Mouse (Mus musculus) kidney, postnatal 0 days (tissue): ENCODE results near the gene Rps29. TPM values are rescaled to one million over a fixed set of nuclear protein-coding genes. Genes with fewer than 3 reads are reported as not detected.

Experiments
- ATAC-seq: fragments of 200-750 bp; cut with Nextera tagmentation; replicated peaks from 2 replicates; pipeline ENCODE4 v1.8.0; 2017; ENCODE audit warnings: low read depth, moderate number of reproducible peaks, moderate TSS enrichment, moderate library complexity; ENCODE audit not compliant: low FRiP score
- DNase-seq: peaks from one replicate; pipeline ENCODE4 v3.0.0-alpha.2; 2016; ENCODE audit warnings: low spot score
- H3K27ac ChIP-seq: fragments of 300-500 bp; sonication (generic); 2 replicates; pipeline ENCODE4 v1.5.1; 2014; ENCODE audit warnings: mild to moderate bottlenecking
- H3K27me3 ChIP-seq: fragments of 300-500 bp; sonication (generic); 2 replicates; pipeline ENCODE4 v1.6.1; 2014; ENCODE audit warnings: low read length, mixed read lengths; ENCODE audit not compliant: insufficient read depth
- H3K36me3 ChIP-seq: fragments of 300-500 bp; sonication (generic); 2 replicates; pipeline ENCODE4 v1.6.1; 2014; ENCODE audit warnings: low read length, mixed read lengths; ENCODE audit not compliant: insufficient read depth
- H3K4me1 ChIP-seq: fragments of 300-500 bp; sonication (generic); replicated peaks from 2 replicates; pipeline ENCODE4 v1.6.1; 2014; ENCODE audit warnings: antibody characterized with exemption, low read length, mixed read lengths; ENCODE audit not compliant: insufficient read depth
- H3K4me2 ChIP-seq: fragments of 300-500 bp; sonication (generic); 2 replicates; pipeline ENCODE4 v1.6.1; 2014; ENCODE audit warnings: mild to moderate bottlenecking, low read length, moderate library complexity, mixed read lengths
- H3K4me3 ChIP-seq: fragments of 300-500 bp; sonication (generic); replicated peaks from 2 replicates; pipeline ENCODE4 v1.5.1; 2014; ENCODE audit warnings: low read depth, low read length
- H3K9ac ChIP-seq: fragments of 300-500 bp; sonication (generic); 2 replicates; pipeline ENCODE4 v1.6.1; 2014; ENCODE audit warnings: low read depth, low read length
- H3K9me3 ChIP-seq: fragments of 300-500 bp; sonication (generic); replicated peaks from 2 replicates; pipeline ENCODE4 v1.6.1; 2016; ENCODE audit warnings: low read length, inconsistent platforms, mixed read lengths
- CTCF ChIP-seq: IDR thresholded peaks from 2 replicates; pipeline ENCODE4 v1.5.1; 2016; ENCODE audit warnings: antibody characterized with exemption, low read depth, mild to moderate bottlenecking, moderate library complexity
- WGBS: fragments of 180-500 bp; shearing (Covaris S2); extraction: QIAGEN DNeasy Blood & Tissue Kit; methylation state at CpG from one replicate; pipeline ENCODE4 v1.1.7; 2014; 5-methylcytosine and 5-hydroxymethylcytosine counted together
- polyA plus RNA-seq: library from polyadenylated mRNA; unstranded; fragments of >200 nt; fragmentation: Nextera tagmentation; extraction: Ambion mirVana; gene quantifications from 2 replicates; pipeline ENCODE4 v1.2.1, GENCODE M21; 2015

The Rps29 gene
- polyA plus RNA-seq, 1 experiment from 2014 or later: 2,435 TPM

DNA sequence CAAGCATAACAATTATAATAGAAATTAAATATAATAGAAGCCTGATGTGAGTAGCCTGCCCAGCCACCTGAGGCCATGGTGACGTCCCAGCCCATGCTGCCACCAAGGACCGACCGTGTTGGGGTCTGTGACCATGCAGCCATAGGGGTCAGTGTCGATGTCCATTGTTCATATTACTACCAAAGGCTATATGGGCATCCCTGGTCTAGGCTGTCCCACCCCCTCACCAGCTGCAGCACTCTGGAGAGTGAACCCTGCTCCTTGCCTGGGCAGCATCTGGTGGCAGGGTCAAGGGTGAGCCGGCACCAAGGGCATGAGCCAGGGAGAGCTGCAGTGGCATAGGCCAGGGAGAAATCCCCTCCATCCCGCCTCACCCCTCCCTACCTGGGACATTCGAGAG, 19.1 kb downstream of the Rps29 start:
- Histone ChIP-seq H3K27ac (no peak overlapping the region), H3K9ac (no peak overlapping the region), H3K4me1 (no peaks in the 10 kb centered on the region), H3K9me3 (no peaks in the 10 kb centered on the region), H3K4me2 (no peak overlapping the region), H3K27me3 (no peaks in the 10 kb centered on the region), H3K4me3 (no peak overlapping the region), H3K36me3 (no peaks in the 10 kb centered on the region)
- 89% methylated on average over 7 of the region's 7 CpGs for WGBS
- no peak for DNase-seq
- no peak for TF ChIP-seq CTCF
- ATAC-seq: peak; percentile 46; the same call in 1 of the 2 replicates

DNA sequence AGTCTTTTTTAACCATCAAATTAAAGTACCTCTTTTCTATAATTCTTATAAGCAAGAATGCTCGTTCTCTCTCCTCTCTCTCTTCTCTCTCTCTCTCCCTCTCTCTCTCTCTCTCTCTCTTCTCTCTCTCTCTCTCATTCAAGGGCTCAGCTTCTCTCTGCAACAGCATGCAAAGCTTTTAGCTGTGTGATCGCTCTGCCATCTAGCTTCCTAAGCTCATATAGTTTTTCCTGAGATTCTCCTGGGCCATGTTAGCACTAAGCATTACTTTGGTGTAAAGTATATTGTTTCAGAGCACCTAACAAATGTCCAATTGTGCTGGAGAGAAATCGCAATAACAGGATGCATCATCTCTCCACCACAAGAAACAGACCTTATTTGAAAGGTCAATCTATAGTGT, 19.8 kb downstream of the Rps29 start:
- 82% methylated on average over 3 of the region's 3 CpGs for WGBS
- H3K4me1 ChIP-seq: no peaks in the 10 kb centered on the region
- H3K4me2 ChIP-seq: no peak overlapping the region
- no peak for TF ChIP-seq CTCF
- no peaks in the 10 kb centered on the region for H3K27me3 ChIP-seq
- no peaks in the 10 kb centered on the region for H3K9me3 ChIP-seq
- H3K4me3 ChIP-seq: no peak overlapping the region
- no peaks in the 10 kb centered on the region for H3K36me3 ChIP-seq
- no peak overlapping the region for H3K27ac ChIP-seq
- no peak overlapping the region for H3K9ac ChIP-seq
- DNase-seq (no peak), ATAC-seq (no peak)

DNA sequence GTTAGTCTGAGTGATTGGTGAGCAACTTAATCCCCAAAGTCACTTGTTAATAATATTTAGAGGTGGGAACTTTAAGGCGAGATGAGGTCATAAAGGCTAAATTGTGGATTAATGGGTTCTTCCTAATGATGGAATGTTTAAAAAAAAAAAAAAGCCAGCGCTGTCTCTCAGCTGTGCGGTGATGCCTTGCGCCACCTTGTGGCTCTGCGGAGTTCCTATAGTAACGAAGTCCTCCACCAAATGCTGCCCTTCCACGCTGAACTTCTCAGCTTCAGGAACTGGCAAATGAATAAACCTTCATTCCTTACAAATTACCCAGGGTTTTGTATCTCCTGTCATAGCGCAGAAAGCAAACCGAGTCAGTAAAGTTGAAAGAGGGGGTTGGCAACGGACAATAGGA, 27.0 kb downstream of the Rps29 start:
- Histone ChIP-seq H3K4me1 (no peaks in the 10 kb centered on the region), H3K4me3 (no peak overlapping the region), H3K27me3 (no peaks in the 10 kb centered on the region), H3K9ac (no peak overlapping the region), H3K9me3 (no peaks in the 10 kb centered on the region), H3K4me2 (no peak overlapping the region), H3K36me3 (no peaks in the 10 kb centered on the region), H3K27ac (no peak overlapping the region)
- WGBS: 7% methylated on average over 10 of the region's 10 CpGs
- ATAC-seq (no peak), DNase-seq (peak; percentile 72)
- peak; percentile 75 for TF ChIP-seq CTCF

DNA sequence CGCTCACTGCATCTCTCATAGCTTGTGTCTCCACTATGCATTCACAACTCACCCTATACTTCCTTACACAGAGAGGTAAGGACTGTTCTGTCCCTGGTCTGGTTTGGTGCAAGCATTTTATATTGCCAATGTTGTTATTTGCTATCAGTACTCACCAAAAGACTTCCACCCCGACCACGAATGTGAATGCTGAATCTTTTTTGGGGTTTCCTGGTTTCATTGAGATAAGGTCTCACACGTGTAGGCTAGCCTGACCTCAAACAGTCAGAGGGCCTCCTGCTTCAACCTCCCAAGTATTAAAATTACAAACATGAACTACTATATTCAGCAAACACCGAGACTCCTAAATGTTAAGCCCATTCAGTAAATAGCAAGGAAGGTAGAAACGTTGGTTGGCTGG, 27.7 kb downstream of the Rps29 start:
- Histone ChIP-seq H3K9ac (no peak overlapping the region), H3K27ac (no peak overlapping the region), H3K4me2 (no peak overlapping the region), H3K27me3 (no peaks in the 10 kb centered on the region), H3K4me3 (no peak overlapping the region), H3K9me3 (no peaks in the 10 kb centered on the region), H3K4me1 (no peaks in the 10 kb centered on the region), H3K36me3 (no peaks in the 10 kb centered on the region)
- ATAC-seq: no peak
- no peak for DNase-seq
- 87% methylated on average over 6 of the region's 6 CpGs for WGBS
- no peak for TF ChIP-seq CTCF

DNA sequence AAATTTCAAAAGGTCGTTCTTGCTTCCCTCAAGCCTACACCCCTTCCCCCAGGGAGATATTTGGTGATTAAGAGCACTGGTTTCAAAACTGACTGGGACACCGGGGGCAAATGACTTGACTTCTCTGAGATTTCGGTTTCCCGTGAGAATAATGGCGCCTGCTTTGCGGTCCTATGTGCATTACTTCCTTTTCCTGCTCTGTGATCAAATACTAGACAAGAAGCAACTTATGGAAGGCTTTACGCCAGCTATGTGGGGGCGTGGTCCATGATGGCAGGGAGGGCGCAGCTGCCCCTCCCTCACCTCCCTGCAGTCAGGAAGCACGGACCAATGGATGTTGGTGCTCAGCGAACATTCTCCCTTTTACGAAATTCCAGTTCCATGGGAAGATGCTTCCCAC, 28.5 kb downstream of the Rps29 start:
- H3K4me3 ChIP-seq: no peak overlapping the region
- 0 out of 2 replicates have a peak overlapping the region, but pooled peaks have one; percentile 5 for H3K4me2 ChIP-seq
- no peak for TF ChIP-seq CTCF
- 69% methylated on average over 12 of the region's 12 CpGs for WGBS
- no peaks in the 10 kb centered on the region for H3K9me3 ChIP-seq
- H3K27me3 ChIP-seq: no peaks in the 10 kb centered on the region
- no peak overlapping the region for H3K27ac ChIP-seq
- H3K9ac ChIP-seq: no peak overlapping the region
- no peaks in the 10 kb centered on the region for H3K36me3 ChIP-seq
- no peaks in the 10 kb centered on the region for H3K4me1 ChIP-seq
- DNase-seq (no peak), ATAC-seq (no peak)

DNA sequence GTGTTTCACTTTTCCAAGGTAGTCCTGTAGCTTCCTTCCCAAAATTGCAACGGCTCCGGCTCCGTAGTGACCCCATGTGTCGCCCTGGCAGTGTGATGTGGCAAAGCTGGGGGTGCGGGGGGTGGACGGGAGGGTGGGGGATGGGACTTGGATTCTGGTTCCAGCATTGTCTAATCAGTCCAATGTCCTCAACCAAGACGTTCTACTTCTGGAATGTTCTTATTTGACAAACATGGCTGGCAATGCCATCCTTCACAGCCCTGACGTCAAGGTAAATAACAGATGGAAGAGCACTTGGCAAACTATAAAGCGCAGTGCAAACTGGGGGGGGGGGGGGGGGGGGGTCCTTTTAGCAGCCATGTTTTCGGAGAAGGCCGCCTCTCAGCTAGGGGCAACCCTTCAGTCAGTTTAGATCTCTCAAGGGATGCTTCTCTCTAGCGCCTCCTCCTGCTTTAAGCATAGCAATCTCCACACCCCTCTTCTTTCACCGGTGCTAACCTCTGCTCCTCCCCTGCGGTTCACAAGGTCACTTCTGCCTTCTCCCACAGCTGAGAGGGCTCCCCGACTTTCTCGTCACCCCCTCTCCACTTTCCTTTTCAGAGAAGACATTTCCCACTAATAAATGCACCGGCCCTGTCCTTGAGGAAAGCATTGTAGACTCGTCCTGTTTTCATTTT, 29.2 kb downstream of the Rps29 start:
- Histone ChIP-seq H3K27me3 (no peaks in the 10 kb centered on the region), H3K4me3 (no peak overlapping the region)

DNA sequence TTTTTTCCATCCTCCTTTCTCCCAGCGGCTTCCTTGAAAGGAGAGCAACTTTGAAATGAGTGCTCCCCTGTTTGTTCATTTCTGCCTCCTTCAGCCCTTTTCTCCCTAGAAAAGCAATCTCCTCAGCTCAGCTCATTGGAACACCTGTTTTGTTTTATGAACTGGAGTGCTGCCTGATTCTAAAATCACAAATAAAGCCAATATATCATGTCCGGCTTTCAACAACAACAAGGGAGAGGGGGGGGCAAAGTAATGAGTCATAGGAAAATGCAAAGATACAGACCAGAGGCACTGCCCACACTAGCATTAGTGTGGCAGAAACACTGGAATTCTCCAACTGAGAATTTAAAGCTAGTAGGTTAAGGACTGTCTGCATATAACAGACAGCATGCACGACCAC, 31.4 kb downstream of the Rps29 start:
- H3K4me1 ChIP-seq: no peaks in the 10 kb centered on the region
- H3K4me3 ChIP-seq: no peak overlapping the region
- no peak overlapping the region for H3K4me2 ChIP-seq
- no peaks in the 10 kb centered on the region for H3K9me3 ChIP-seq
- 59% methylated on average over 3 of the region's 3 CpGs for WGBS
- H3K9ac ChIP-seq: no peak overlapping the region
- DNase-seq (no peak), ATAC-seq (no peak)
- no peak for TF ChIP-seq CTCF
- no peaks in the 10 kb centered on the region for H3K27me3 ChIP-seq
- no peaks in the 10 kb centered on the region for H3K36me3 ChIP-seq
- H3K27ac ChIP-seq: no peak overlapping the region

More for the DNA sequence above, 29.2 kb downstream of the Rps29 start:
- ATAC-seq (peak; percentile 30; the same call in 1 of the 2 replicates), DNase-seq (no peak)
- H3K9me3 ChIP-seq: no peaks in the 10 kb centered on the region
- no peaks in the 10 kb centered on the region for H3K36me3 ChIP-seq
- no peak overlapping the region for H3K9ac ChIP-seq
- H3K4me1 ChIP-seq: no peaks in the 10 kb centered on the region
- H3K4me2 ChIP-seq: 0 out of 2 replicates have a peak overlapping the region, but pooled peaks have one; percentile 5
- no peak overlapping the region for H3K27ac ChIP-seq
- no peak for TF ChIP-seq CTCF
- 46% methylated on average over 18 of the region's 18 CpGs for WGBS
